Mouse (Mus musculus): ENCODE measurements around the gene Kif24. TPM values are rescaled to one million over a fixed set of nuclear protein-coding genes. Genes with fewer than 3 reads are reported as not detected.

Kif24 gene
- polyA plus RNA-seq, 1 experiment from 2014 or later: 4.3 TPM

- H3K27me3 ChIP-seq (ENCODE audit: control insufficient read depth, insufficient read depth, low read length): no peaks in the 10 kb centered on the region
- WGBS: 91% methylated on average over 7 of the region's 7 CpGs
- H3K36me3 ChIP-seq (ENCODE audit: control insufficient read depth, insufficient read depth, low read length): peaks cover 17% of the 10 kb centered on the region
- H3K27ac ChIP-seq (replicated peaks in 1 of 2; ENCODE audit: control insufficient read depth in 1 of 2, insufficient read depth in 1 of 2, low read depth in 2 of 2, low read length in 2 of 2): no peak overlapping the region
- H3K4me3 ChIP-seq (ENCODE audit: control insufficient read depth in 1 of 2, insufficient read depth in 1 of 2, low read depth in 1 of 2, low read length in 2 of 2): no peak overlapping the region
- H3K9ac ChIP-seq (ENCODE audit: low read length): no peak overlapping the region
- ATAC-seq (ENCODE audit: insufficient number of reproducible peaks, insufficient read depth, low FRiP score, low read depth): no peak
- no peak overlapping the region for H3K4me2 ChIP-seq (ENCODE audit: low read length)
- no peaks in the 10 kb centered on the region for H3K9me3 ChIP-seq (ENCODE audit: control insufficient read depth, low read length)
- H3K4me1 ChIP-seq (ENCODE audit: control insufficient read depth in 2 of 2, insufficient read depth in 2 of 2, low read length in 2 of 2): no peaks in the 10 kb centered on the region
Measured at GRCm38 (mm10) chr4:41359358-41359757, 105.3 kb downstream of the Kif24 start.

- no peak for ATAC-seq (ENCODE audit: insufficient number of reproducible peaks, insufficient read depth, low FRiP score, low read depth)
- WGBS: 89% methylated on average over 2 of the region's 2 CpGs
Measured at GRCm38 (mm10) chr4:41358669-41359068, 106.0 kb downstream of the Kif24 start.

GRCm38 (mm10) chr4:41357154-41357553 lies 107.5 kb downstream of the Kif24 start:
- WGBS: 87% methylated on average over 2 of the region's 2 CpGs
- no peak for ATAC-seq (ENCODE audit: insufficient number of reproducible peaks, insufficient read depth, low FRiP score, low read depth)

More at GRCm38 (mm10) chr4:41358669-41359068, 106.0 kb downstream of the Kif24 start:
- Histone ChIP-seq H3K36me3 (ENCODE audit: control insufficient read depth, insufficient read depth, low read length) (peaks cover 17% of the 10 kb centered on the region), H3K4me1 (ENCODE audit: control insufficient read depth in 2 of 2, insufficient read depth in 2 of 2, low read length in 2 of 2) (no peaks in the 10 kb centered on the region), H3K4me2 (ENCODE audit: low read length) (no peak overlapping the region), H3K9me3 (ENCODE audit: control insufficient read depth, low read length) (no peaks in the 10 kb centered on the region), H3K9ac (ENCODE audit: low read length) (no peak overlapping the region), H3K4me3 (ENCODE audit: control insufficient read depth in 1 of 2, insufficient read depth in 1 of 2, low read depth in 1 of 2, low read length in 2 of 2) (no peak overlapping the region), H3K27me3 (ENCODE audit: control insufficient read depth, insufficient read depth, low read length) (no peaks in the 10 kb centered on the region), H3K27ac (replicated peaks in 1 of 2; ENCODE audit: control insufficient read depth in 1 of 2, insufficient read depth in 1 of 2, low read depth in 2 of 2, low read length in 2 of 2) (no peak overlapping the region)

GRCm38 (mm10) chr4:41353265-41353664 lies 111.4 kb downstream of the Kif24 start:
- Histone ChIP-seq H3K4me1 (ENCODE audit: control insufficient read depth in 2 of 2, insufficient read depth in 2 of 2, low read length in 2 of 2) (peaks cover 0 to 6% of the 10 kb centered on the region in 2 experiments; a peak in 1 of 4 replicates), H3K9ac (ENCODE audit: low read length) (no peak overlapping the region), H3K36me3 (ENCODE audit: control insufficient read depth, insufficient read depth, low read length) (peaks cover 7% of the 10 kb centered on the region; the same call in 1 of the 2 replicates), H3K27ac (replicated peaks in 1 of 2; ENCODE audit: control insufficient read depth in 1 of 2, insufficient read depth in 1 of 2, low read depth in 2 of 2, low read length in 2 of 2) (no peak overlapping the region), H3K9me3 (ENCODE audit: control insufficient read depth, low read length) (no peaks in the 10 kb centered on the region), H3K27me3 (ENCODE audit: control insufficient read depth, insufficient read depth, low read length) (no peaks in the 10 kb centered on the region), H3K4me3 (ENCODE audit: control insufficient read depth in 1 of 2, insufficient read depth in 1 of 2, low read depth in 1 of 2, low read length in 2 of 2) (no peak overlapping the region), H3K4me2 (ENCODE audit: low read length) (no peak overlapping the region)
- no peak for ATAC-seq (ENCODE audit: insufficient number of reproducible peaks, insufficient read depth, low FRiP score, low read depth)
- WGBS: 79% methylated on average over 1 of the region's 1 CpGs

More at GRCm38 (mm10) chr4:41357154-41357553, 107.5 kb downstream of the Kif24 start:
- Histone ChIP-seq H3K9ac (ENCODE audit: low read length) (no peak overlapping the region), H3K27me3 (ENCODE audit: control insufficient read depth, insufficient read depth, low read length) (no peaks in the 10 kb centered on the region), H3K4me2 (ENCODE audit: low read length) (no peak overlapping the region), H3K4me1 (ENCODE audit: control insufficient read depth in 2 of 2, insufficient read depth in 2 of 2, low read length in 2 of 2) (no peaks in the 10 kb centered on the region), H3K4me3 (ENCODE audit: control insufficient read depth in 1 of 2, insufficient read depth in 1 of 2, low read depth in 1 of 2, low read length in 2 of 2) (no peak overlapping the region), H3K27ac (replicated peaks in 1 of 2; ENCODE audit: control insufficient read depth in 1 of 2, insufficient read depth in 1 of 2, low read depth in 2 of 2, low read length in 2 of 2) (no peak overlapping the region), H3K36me3 (ENCODE audit: control insufficient read depth, insufficient read depth, low read length) (peaks cover 17% of the 10 kb centered on the region), H3K9me3 (ENCODE audit: control insufficient read depth, low read length) (no peaks in the 10 kb centered on the region)

GRCm38 (mm10) chr4:41352758-41353157 lies 111.9 kb downstream of the Kif24 start:
- WGBS: 89% methylated on average over 4 of the region's 4 CpGs
- Histone ChIP-seq H3K4me2 (ENCODE audit: low read length) (no peak overlapping the region), H3K9ac (ENCODE audit: low read length) (no peak overlapping the region), H3K4me1 (ENCODE audit: control insufficient read depth in 2 of 2, insufficient read depth in 2 of 2, low read length in 2 of 2) (peaks cover 0 to 6% of the 10 kb centered on the region in 2 experiments; a peak in 1 of 4 replicates), H3K27me3 (ENCODE audit: control insufficient read depth, insufficient read depth, low read length) (no peaks in the 10 kb centered on the region), H3K36me3 (ENCODE audit: control insufficient read depth, insufficient read depth, low read length) (peaks cover 7% of the 10 kb centered on the region; the same call in 1 of the 2 replicates), H3K9me3 (ENCODE audit: control insufficient read depth, low read length) (no peaks in the 10 kb centered on the region), H3K27ac (replicated peaks in 1 of 2; ENCODE audit: control insufficient read depth in 1 of 2, insufficient read depth in 1 of 2, low read depth in 2 of 2, low read length in 2 of 2) (no peak overlapping the region), H3K4me3 (ENCODE audit: control insufficient read depth in 1 of 2, insufficient read depth in 1 of 2, low read depth in 1 of 2, low read length in 2 of 2) (no peak overlapping the region)
- no peak for ATAC-seq (ENCODE audit: insufficient number of reproducible peaks, insufficient read depth, low FRiP score, low read depth)

GRCm38 (mm10) chr4:41349199-41349591 lies 115.5 kb downstream of the Kif24 start:
- Histone ChIP-seq H3K4me2 (ENCODE audit: low read length) (peak overlapping the region; percentile 84), H3K27ac (replicated peaks in 1 of 2; ENCODE audit: control insufficient read depth in 1 of 2, insufficient read depth in 1 of 2, low read depth in 2 of 2, low read length in 2 of 2) (peak overlapping the region; percentile 93 to 95), H3K27me3 (ENCODE audit: control insufficient read depth, insufficient read depth, low read length) (no peaks in the 10 kb centered on the region), H3K4me3 (ENCODE audit: control insufficient read depth in 1 of 2, insufficient read depth in 1 of 2, low read depth in 1 of 2, low read length in 2 of 2) (peak overlapping the region; percentile 85 to 94), H3K9me3 (ENCODE audit: control insufficient read depth, low read length) (no peaks in the 10 kb centered on the region), H3K4me1 (ENCODE audit: control insufficient read depth in 2 of 2, insufficient read depth in 2 of 2, low read length in 2 of 2) (peaks cover 0 to 8% of the 10 kb centered on the region in 2 experiments; a peak in 1 of 4 replicates), H3K36me3 (ENCODE audit: control insufficient read depth, insufficient read depth, low read length) (no peaks in the 10 kb centered on the region), H3K9ac (ENCODE audit: low read length) (peak overlapping the region; percentile 88)
- under 1% methylated on average over 26 of the region's 28 CpGs for WGBS
- peak; percentile 70 for ATAC-seq (ENCODE audit: insufficient number of reproducible peaks, insufficient read depth, low FRiP score, low read depth)

DNA sequence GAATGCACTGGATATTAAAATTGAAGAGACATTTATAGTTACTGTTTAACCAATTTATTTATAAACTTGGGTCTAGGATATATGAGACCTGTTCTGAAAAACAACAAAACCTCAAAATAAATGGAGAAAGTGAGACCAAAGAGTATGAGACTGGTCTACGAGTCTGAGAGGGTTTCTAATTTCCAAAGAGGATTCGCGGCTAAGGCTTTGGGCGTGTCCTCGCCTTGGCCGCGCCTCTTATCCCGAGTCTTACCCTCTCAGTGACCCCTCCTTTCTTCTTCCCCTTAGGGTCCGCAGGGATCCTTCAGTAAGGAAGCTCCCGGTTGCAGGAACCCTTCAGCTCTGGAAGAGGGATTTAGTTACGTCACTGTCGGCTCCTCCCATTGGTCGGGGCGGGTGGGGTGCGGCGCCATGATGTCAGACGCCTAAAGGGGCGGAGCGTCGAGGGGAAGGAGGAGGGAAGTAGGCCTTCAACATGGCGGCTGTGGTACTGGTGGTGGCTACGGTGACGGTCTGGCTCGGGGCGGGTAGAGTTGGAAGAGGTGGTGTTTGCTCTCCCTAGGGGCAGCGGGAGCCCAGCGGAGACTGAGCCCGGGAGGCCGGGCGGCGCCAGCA lies 116.0 kb downstream of the Kif24 start, which contains the start of gene Ubap1:
Gene Ubap1, plus strand, starts transcription at position 413 of the 615 bp plus-strand sequence.
- peak within 1 kb of the TSS; percentile 88 for H3K9ac ChIP-seq (ENCODE audit: low read length)
- H3K27ac ChIP-seq (replicated peaks in 1 of 2; ENCODE audit: control insufficient read depth in 1 of 2, insufficient read depth in 1 of 2, low read depth in 2 of 2, low read length in 2 of 2): peak within 1 kb of the TSS; percentile 93 to 95
- H3K27me3 ChIP-seq (ENCODE audit: control insufficient read depth, insufficient read depth, low read length): no peaks in the 10 kb centered on the region
- ATAC-seq (ENCODE audit: insufficient number of reproducible peaks, insufficient read depth, low FRiP score, low read depth): peak; percentile 93
- no peaks in the 10 kb centered on the region for H3K36me3 ChIP-seq (ENCODE audit: control insufficient read depth, insufficient read depth, low read length)
- peak within 1 kb of the TSS; percentile 85 to 94 for H3K4me3 ChIP-seq (ENCODE audit: control insufficient read depth in 1 of 2, insufficient read depth in 1 of 2, low read depth in 1 of 2, low read length in 2 of 2)
- WGBS: under 1% methylated on average over 30 of the region's 31 CpGs
- H3K9me3 ChIP-seq (ENCODE audit: control insufficient read depth, low read length): no peaks in the 10 kb centered on the region
- H3K4me2 ChIP-seq (ENCODE audit: low read length): peak within 1 kb of the TSS; percentile 84
- peaks cover 0 to 8% of the 10 kb centered on the region in 2 experiments; a peak in 1 of 4 replicates for H3K4me1 ChIP-seq (ENCODE audit: control insufficient read depth in 2 of 2, insufficient read depth in 2 of 2, low read length in 2 of 2)

All from heart, embryonic 14.5 days (tissue).